Mouse (Mus musculus): ENCODE data around the gene Nufip1.

Gene Nufip1

DNA sequence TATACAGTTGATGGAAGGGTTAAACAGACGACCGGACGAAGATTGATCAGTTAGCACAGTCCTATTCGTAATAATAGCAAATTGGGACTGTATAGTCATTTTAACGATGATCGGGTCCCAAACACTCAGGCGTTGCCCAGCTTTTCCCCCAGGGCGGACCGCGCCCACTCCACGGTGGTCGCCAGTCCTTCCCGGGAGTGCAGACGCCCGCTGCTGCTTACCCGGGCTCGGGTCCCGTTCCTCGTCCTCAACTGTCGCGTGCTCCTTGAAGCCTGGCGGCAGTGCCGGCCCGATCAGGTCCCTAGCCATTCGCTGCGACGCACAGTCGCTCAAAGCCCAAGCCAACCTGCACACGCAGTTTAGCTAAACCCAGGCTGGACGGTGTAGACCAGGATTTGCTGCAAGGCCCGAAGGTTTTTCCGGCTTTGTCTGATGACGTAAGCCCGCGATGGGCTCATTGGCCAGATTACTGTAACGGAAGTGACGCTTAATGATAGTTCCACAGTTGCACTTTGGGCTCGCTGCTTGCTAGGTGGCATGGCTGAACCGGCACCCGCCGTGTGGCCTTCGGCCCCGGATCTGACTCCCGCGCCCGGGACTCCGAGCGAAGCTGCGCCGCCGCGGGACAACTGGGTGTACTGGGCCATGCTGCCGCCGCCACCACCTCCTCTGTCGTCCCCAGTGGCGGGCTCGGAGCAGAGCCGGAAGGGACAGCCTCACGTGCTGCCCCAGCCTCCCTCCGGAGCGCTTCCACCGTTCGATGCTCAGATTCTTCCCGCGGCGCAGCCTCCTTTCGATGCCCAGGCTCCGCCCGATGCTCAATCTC lies at the start of gene Nufip1, which contains the start of gene Gpalpp1:
Nufip1 (plus strand) TSS at position 496 of the 826 bp plus-strand sequence.
Gpalpp1 (minus strand) TSS at position 365 of the 826 bp plus-strand sequence.
- peak; percentile 94 for DNase-seq (ENCODE audit: low read depth, low spot score)

GRCm38 (mm10) chr14:76067237-76067636 lies 43.5 kb upstream of the Nufip1 start:
- DNase-seq (ENCODE audit: low read depth, low spot score): no peak

DNA sequence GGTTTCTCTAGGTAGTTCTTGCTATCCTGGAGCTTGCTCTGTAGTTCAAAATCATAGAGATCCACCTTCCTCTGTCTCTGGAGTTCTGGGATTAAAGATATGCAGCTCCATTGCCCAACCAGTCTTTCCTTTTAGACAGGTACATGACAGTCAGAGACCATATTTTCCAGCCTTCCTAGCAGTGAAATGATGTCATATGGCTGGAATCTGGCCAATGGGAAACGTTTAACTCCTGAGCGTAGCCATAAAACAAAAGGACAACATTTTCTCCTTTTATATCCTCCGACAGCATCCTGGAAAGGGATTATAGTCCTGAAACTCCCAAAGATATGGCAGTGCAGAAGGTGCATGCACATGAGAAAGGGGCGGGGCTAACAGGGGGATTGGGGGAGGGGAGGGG lies 42.4 kb upstream of the Nufip1 start:
- no peak for DNase-seq (ENCODE audit: low read depth, low spot score)

- no peak for DNase-seq (ENCODE audit: low read depth, low spot score)
Observed at GRCm38 (mm10) chr14:76069296-76069695, 41.4 kb upstream of the Nufip1 start.

- no peak for DNase-seq (ENCODE audit: low read depth, low spot score)
Observed at GRCm38 (mm10) chr14:76072626-76073025, 38.1 kb upstream of the Nufip1 start.

- no peak for DNase-seq (ENCODE audit: low read depth, low spot score)
Observed at GRCm38 (mm10) chr14:76074206-76074605, 36.5 kb upstream of the Nufip1 start.

DNA sequence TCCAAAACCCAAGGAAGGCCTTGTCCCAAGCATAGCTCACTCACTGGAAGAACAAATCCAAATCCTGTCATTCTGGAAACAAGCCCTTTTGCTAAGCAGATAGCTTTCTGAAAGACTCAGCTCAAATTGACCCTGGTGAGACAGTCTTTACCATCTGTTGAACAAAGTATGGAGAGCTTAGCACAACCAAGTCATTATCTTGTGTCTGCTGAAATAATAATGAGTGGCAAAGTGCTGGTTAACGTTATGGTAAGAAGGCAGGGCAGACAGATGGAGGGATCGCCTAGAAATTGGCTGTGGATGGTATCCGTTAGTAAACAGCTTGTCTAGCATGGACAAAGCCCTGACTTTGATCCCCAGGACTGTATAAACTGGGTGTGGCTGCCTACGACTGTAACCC lies 35.0 kb upstream of the Nufip1 start:
- DNase-seq (ENCODE audit: low read depth, low spot score): no peak

DNA sequence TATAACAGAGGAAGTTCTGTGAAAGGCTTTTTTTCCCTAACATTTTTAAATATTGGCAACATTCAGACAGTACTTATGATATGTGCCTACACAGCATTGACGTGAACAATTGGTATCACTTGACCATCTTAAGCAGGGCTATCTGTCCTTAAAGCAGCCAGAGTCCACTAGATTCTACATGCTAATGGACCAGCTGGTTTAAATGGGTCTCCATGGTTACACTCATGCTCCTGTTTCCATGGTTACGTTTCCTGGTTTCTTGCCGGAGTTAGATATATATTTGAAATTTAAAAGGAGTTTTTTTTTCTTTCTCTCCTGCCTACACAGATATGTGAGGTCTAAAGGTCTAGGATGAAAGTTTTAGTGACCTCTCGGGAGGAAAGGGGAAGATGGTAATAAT lies 34.1 kb upstream of the Nufip1 start:
- no peak for DNase-seq (ENCODE audit: low read depth, low spot score)

DNA sequence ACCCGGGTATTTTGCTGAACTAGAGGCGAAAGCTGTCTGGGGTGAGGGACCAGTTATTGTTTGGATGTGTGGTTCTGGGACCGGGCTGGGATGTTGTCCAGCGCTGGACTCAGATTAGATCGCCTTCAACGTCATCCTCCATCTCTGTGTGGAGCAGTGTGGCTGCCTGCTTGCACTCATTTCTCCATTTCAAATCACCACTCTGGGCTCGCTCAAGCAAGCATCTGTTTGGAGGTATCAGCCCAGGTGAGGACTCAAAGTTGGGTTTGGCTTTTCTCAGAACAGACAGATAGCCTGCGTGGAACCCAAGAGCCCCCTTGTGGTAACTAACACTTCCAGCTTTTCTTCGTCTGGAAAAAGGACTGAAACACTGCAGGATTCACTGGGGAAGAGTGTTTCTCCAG lies 33.6 kb upstream of the Nufip1 start:
- DNase-seq (ENCODE audit: low read depth, low spot score): peak; percentile 50

DNA sequence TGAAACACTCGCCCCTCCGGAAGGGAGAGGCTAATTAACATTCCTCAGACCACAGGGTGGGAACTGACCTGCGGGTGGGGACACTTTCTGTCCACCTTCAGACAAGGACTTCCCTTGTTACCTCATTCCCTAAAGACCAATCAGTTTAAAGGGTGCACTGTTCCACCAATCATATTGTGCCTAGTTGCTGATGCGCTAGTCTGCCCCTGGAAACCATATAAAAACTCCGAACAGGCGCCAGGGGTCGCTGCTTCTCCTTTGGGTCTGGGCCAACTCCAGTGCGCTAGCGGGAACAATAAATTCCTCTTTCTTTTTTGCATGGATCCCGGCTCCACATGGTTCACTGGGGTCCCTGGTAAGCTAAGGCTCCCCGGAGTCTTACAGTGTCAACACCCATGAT lies 29.2 kb upstream of the Nufip1 start:
- no peak for DNase-seq (ENCODE audit: low read depth, low spot score)

DNA sequence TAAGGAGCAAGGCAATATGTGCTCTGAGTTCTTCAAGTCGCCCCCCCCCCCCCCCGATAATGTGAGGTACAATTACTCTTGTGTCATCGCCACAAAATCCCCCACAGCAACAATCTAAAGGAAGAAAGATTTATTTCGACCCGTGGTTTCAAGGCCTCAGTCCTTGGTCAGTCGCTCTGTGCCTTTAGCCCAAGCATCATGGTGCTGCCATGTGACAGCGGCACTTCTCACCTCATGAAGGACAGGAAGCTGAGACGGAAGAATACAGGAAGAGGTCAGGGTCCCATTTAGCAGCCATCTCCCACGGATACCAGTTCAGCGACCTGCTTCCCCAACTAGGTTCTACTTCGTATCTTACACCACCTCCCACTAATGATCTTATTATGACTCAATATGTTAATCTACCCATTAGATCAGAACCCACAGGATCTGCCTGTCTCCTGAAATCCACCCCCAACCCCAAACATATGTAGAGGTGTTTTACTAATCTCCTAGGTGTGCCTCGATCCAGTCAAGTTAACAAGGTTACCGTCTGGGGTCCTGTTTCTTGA lies 28.5 kb upstream of the Nufip1 start:
- peak; percentile 18 for DNase-seq (ENCODE audit: low read depth, low spot score)

DNA sequence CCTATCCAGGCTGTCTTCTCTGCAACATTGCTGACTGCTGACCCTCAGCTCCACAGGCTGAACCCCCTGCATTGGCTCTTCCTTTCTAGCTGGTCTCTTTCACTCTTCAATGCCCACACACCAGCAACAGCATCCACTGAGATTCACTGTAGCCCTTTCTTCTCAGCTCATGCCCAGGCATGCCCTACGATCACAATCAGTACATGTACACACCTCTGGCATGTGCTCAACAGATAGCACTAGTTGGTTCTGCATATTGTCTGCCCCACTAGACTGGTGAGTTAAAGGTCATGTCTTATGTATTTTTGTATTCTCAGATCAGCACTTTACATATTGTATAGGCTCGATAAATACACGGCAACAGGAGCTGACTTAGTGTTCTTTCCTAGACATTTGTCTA lies 26.5 kb upstream of the Nufip1 start:
- no peak for DNase-seq (ENCODE audit: low read depth, low spot score)

DNA sequence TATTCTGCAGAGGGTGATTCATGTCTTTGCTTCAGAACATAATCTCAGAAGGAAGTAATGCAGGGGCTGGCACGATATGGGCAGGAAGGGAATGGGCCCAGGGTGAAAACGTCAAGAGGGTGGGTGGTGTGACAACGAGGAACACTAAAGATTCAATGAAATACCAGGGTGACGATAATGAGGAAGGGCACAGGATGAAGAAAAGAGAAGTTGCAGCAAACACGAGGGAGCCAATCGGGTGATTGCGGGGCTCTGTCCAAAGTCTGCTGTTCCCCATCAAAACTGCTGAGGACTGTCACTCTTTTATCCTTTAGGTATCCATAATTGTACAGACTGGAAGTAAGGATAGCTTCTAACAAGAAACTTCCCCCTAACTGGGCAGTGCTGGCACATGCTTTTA lies 13.4 kb upstream of the Nufip1 start:
- DNase-seq (ENCODE audit: low read depth, low spot score): no peak

- DNase-seq (ENCODE audit: low read depth, low spot score): no peak
Observed at GRCm38 (mm10) chr14:76097815-76098214, 12.9 kb upstream of the Nufip1 start.

- no peak for DNase-seq (ENCODE audit: low read depth, low spot score)
Observed at GRCm38 (mm10) chr14:76099543-76099942, 11.1 kb upstream of the Nufip1 start.

GRCm38 (mm10) chr14:76115744-76116143 lies 5.1 kb downstream of the Nufip1 start:
- no peak for DNase-seq (ENCODE audit: low read depth, low spot score)

DNA sequence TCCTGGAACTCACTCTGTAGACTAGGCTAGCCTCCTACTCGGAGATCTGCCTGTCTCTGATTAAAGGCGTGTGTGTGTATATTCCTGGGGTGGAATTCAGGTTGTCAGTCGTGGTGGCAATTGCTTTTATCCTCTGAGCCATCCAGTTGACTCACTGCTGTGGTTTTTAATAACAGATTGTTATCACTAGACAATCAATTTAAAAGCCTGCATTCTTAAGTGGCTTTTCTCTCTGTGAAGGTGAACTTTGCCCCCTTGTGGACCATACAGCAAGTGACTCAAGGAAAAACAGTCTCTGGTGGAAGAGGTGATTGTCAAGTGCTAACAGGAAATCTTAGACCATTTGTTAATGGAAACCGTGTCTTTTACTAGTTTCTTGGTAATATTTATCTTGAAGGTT lies 8.3 kb downstream of the Nufip1 start:
- peak; percentile 58 for DNase-seq (ENCODE audit: low read depth, low spot score)

DNA sequence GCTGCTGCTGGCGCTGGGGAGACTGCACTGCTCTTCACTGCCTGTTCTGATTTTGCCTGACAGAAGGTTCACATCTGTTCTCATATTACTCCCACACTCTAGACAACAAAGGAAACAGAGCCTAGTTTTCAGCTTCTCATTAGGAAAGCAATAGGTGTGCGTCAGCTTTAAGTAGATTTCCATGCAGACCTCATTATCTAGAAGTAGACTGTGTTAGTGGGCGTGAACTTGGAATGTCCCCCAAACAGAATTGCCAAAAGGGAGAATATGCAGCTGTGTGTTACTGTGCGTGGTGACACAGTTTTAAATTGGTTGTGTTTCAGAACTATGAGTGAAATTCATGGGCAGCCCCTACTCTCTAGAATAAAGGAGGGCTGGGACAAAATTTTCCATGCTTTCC lies 9.8 kb downstream of the Nufip1 start:
- no peak for DNase-seq (ENCODE audit: low read depth, low spot score)

DNA sequence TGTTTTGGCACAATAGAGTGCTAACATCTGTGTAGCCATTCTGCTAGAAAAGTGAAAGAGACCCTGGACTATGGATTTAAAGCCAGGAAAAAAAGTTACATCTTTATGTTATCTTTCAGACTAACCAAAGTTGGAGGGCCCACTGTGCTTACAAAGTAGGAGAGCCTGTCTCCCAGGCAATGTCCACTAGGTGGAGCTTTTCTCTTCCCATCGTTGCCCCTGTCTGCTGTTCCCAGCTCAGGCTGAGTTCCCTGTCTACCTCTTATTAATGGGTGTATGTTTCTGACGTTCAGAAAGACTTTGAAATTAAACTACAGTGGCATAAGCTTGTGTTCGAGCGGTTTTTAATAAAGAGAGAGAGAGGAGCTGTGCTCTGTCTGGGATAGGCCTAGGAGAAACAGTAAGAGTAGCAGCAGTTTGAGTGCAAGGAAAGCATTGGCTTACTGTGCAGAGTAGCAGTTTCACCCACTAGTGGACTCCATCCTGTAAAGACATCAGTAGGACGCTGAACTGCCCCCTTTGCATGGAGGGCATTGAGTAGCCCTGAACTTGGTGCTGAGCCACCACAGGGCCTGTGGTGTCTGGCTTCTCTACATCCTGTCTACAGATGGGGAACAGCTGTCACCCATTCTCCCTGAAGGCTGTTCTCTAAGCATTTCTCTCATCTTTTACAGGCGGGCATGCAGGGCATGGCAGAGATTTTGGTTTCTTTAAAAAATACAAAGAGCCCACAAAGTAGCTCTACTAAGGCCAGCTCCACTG lies 11.4 kb downstream of the Nufip1 start:
- DNase-seq (ENCODE audit: low read depth, low spot score): peak; percentile 57

DNA sequence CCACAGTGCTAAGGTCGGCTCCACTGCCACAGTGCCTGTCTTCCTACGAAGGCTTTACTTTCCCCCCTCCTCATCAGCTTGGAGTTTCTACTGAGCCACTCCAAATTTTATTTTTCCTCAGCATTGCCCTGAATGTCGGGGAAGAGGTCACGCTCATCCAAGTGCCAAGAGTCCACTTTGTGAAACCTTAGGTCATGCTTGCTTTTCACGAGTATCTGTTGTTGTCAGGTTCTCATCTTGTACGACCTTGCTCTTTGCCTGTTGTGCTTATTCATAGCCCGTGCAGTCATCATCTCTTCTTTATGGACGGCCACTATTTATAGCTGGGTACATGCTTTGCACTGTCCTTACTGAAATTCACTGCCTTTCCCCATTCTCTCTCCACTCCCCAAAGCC lies 12.0 kb downstream of the Nufip1 start:
- no peak for DNase-seq (ENCODE audit: low read depth, low spot score)

DNA sequence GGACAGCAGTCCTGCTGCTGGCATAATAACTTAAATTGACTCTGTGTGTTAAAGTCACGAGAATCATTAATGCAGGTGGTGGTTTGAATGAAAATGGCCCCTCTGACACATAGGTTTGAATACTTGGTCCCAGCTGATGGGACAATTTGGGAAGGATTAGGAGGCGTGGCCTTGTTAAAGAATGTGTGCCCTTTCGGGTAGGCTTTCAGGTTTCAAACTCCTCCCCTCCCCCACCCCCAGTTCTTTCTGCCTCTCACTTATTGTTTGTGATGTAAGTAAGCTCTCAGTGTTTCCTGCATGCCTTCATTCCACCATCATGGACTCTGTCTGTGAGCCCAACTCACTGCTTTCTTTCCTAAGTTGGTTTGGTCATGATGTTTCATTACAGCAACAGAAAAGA lies 16.6 kb downstream of the Nufip1 start:
- DNase-seq (ENCODE audit: low read depth, low spot score): no peak

GRCm38 (mm10) chr14:76128174-76128573 lies 17.5 kb downstream of the Nufip1 start:
- no peak for DNase-seq (ENCODE audit: low read depth, low spot score)

DNA sequence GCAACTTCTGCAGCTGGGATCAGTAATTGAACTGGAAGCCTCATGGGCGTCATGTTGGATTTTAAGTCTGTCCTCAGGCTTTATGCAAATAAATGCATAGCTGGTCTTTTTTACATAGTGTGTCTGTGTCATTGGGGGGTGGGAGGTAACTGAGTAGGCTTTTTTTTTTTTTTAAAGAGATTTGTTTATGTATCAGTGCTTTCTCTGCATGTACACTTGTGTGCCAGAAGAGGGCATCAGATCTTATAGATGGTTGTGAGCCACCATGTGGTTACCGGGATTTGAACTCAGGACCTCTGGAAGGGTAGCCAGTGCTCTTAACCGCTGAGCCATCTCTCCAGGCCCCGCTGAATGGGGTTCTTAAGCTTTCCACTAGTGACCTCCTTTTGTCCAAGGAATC lies 24.3 kb downstream of the Nufip1 start:
- DNase-seq (ENCODE audit: low read depth, low spot score): no peak

Data from CD4-positive, CD25-positive, alpha-beta regulatory T cell, adult 2 months (primary cell).